Mouse (Mus musculus) CH12.LX (cell line): ENCODE results near the gene Lingo3. TPM values are rescaled to one million over a fixed set of nuclear protein-coding genes. Genes with fewer than 3 reads are reported as not detected.

ENCODE experiments used
- DNase-seq: peaks from one replicate; pipeline ENCODE4 v3.0.0-alpha.2; 2013; ENCODE audit errors: extremely low read depth
- H3K27ac ChIP-seq: 2 replicates; pipeline ENCODE4 v1.5.1; 2012; ENCODE audit warnings: low read depth, mild to moderate bottlenecking, control low read depth, moderate library complexity; ENCODE audit not compliant: insufficient read depth
- H3K27me3 ChIP-seq: replicated peaks from 2 replicates; pipeline ENCODE3; 2012; ENCODE audit warnings: inconsistent platforms
- H3K36me3 ChIP-seq, 2 experiments: replicated peaks in 1 of 2; 2 replicates each; pipeline versions ENCODE3 to v1.6.1; 2012; ENCODE audit warnings: inconsistent platforms in 1 of 2, low read length in 1 of 2, mild to moderate bottlenecking in 1 of 2, mixed read lengths in 1 of 2, moderate library complexity in 1 of 2; ENCODE audit not compliant: control insufficient read depth in 1 of 2, insufficient read depth in 1 of 2
- H3K4me1 ChIP-seq, 2 experiments: 2 replicates each; pipeline ENCODE4 v1.6.1; 2012; ENCODE audit warnings: inconsistent platforms in 1 of 2, moderate library complexity in 1 of 2; ENCODE audit not compliant: insufficient read depth in 2 of 2, control insufficient read depth in 1 of 2
- H3K4me2 ChIP-seq: 2 replicates; pipeline ENCODE4 v1.6.1; 2012; ENCODE audit warnings: low read depth, mild to moderate bottlenecking, control low read depth; ENCODE audit not compliant: poor library complexity, insufficient read depth, severe bottlenecking
- H3K4me3 ChIP-seq, 3 experiments: fragments of 150-350 bp in 1 of 3; sonication (generic) in 1 of 3; replicated peaks in 1 of 3; 2 replicates each; pipeline versions ENCODE3 to v1.5.1; 2011 to 2012; ENCODE audit warnings: low read depth in 2 of 3, low read length in 2 of 3, mild to moderate bottlenecking in 2 of 3, moderate library complexity in 2 of 3, control low read depth in 1 of 3, improper control_type of control experiment in 1 of 3, inconsistent platforms in 1 of 3, mixed read lengths in 1 of 3; ENCODE audit not compliant: poor library complexity in 1 of 3
- H3K79me2 ChIP-seq: replicated peaks from 2 replicates; pipeline ENCODE4 v1.6.1; 2012; ENCODE audit warnings: mild to moderate bottlenecking, moderate library complexity; ENCODE audit not compliant: control insufficient read depth, poor library complexity, insufficient read depth, severe bottlenecking; ENCODE audit errors: extremely low read depth
- H3K9ac ChIP-seq: 2 replicates; pipeline ENCODE4 v1.6.1; 2012; ENCODE audit warnings: low read depth, mild to moderate bottlenecking, control low read depth, moderate library complexity; ENCODE audit not compliant: insufficient read depth
- H3K9me3 ChIP-seq: replicated peaks from 2 replicates; pipeline ENCODE3; 2012; ENCODE audit warnings: low read length, inconsistent platforms, mixed read lengths
- BHLHE40 ChIP-seq: IDR thresholded peaks from 2 replicates; pipeline ENCODE4 v1.6.1; 2011; ENCODE audit warnings: mild to moderate bottlenecking, low read depth, low read length, improper control_type of control experiment
- CHD1 ChIP-seq: IDR thresholded peaks from 2 replicates; pipeline ENCODE4 v1.6.1; 2012; ENCODE audit warnings: low read depth, low read length, improper control_type of control experiment, inconsistent platforms
- CTCF ChIP-seq, 2 experiments: IDR thresholded peaks in 1 of 2; conservative IDR thresholded peaks in 1 of 2; 2 replicates each; pipeline ENCODE4 v1.5.1; 2011 to 2012; ENCODE audit warnings: low read depth in 2 of 2, low read length in 2 of 2, improper control_type of control experiment in 1 of 2, inconsistent platforms in 1 of 2, mild to moderate bottlenecking in 1 of 2, moderate library complexity in 1 of 2
- E2F4 ChIP-seq: IDR thresholded peaks from 2 replicates; pipeline ENCODE4 v1.6.1; 2011; ENCODE audit warnings: low read depth, low read length, improper control_type of control experiment; ENCODE audit not compliant: insufficient replicate concordance
- GABPA ChIP-seq: IDR thresholded peaks from 2 replicates; pipeline ENCODE4 v1.6.1; 2012; ENCODE audit warnings: low read depth, low read length, improper control_type of control experiment, inconsistent platforms; ENCODE audit not compliant: insufficient replicate concordance
- JUND ChIP-seq: conservative IDR thresholded peaks from 2 replicates; pipeline ENCODE4 v1.6.1; 2011; ENCODE audit warnings: low read depth, low read length, improper control_type of control experiment
- KAT2A ChIP-seq: IDR thresholded peaks from 2 replicates; pipeline ENCODE4 v1.6.1; 2012; ENCODE audit warnings: low read length, improper control_type of control experiment, inconsistent platforms; ENCODE audit not compliant: insufficient replicate concordance
- MAX ChIP-seq: IDR thresholded peaks from 2 replicates; pipeline ENCODE4 v1.6.1; 2011; ENCODE audit warnings: low read length, improper control_type of control experiment
- MAZ ChIP-seq: IDR thresholded peaks from 2 replicates; pipeline ENCODE4 v1.6.1; 2012; ENCODE audit warnings: low read depth, mild to moderate bottlenecking, inconsistent platforms, low read length, improper control_type of control experiment, moderate library complexity
- NRF1 ChIP-seq: IDR thresholded peaks from 2 replicates; pipeline ENCODE4 v1.6.1; 2014; ENCODE audit warnings: low read depth, mild to moderate bottlenecking, inconsistent platforms, low read length, improper control_type of control experiment, moderate library complexity
- PAX5 ChIP-seq: IDR thresholded peaks from 2 replicates; pipeline ENCODE4 v1.6.1; 2012; ENCODE audit warnings: low read length, inconsistent platforms, mixed read lengths
- SMC3 ChIP-seq: IDR thresholded peaks from 2 replicates; pipeline ENCODE4 v1.6.1; 2011; ENCODE audit warnings: low read depth, low read length, improper control_type of control experiment
- UBTF ChIP-seq: IDR thresholded peaks from 2 replicates; pipeline ENCODE4 v1.6.1; 2012; ENCODE audit warnings: low read depth, mild to moderate bottlenecking, inconsistent platforms, low read length, improper control_type of control experiment, moderate library complexity
- ZMIZ1 ChIP-seq: IDR thresholded peaks from 2 replicates; pipeline ENCODE4 v1.6.1; 2012; ENCODE audit warnings: low read depth, mild to moderate bottlenecking, inconsistent platforms, low read length, improper control_type of control experiment
- dilution Hi-C: fragments of 300-500 bp; cut with MboI; formaldehyde crosslinking; loops from 2 replicates; pipeline ENCODE4 v1.14.3; 2020; ENCODE audit warnings: low sequenced_read_pairs; ENCODE audit not compliant: extremely low pct_unique_long_range_greater_than_20kb, extremely low pct_ligation_motif_present
- in situ Hi-C: fragments of 300-500 bp; cut with MboI; formaldehyde crosslinking; loops from 3 replicates; pipeline ENCODE4 v1.14.3; 2019; ENCODE audit warnings: low sequenced_read_pairs, low pct_ligation_motif_present, low pct_unique_long_range_greater_than_20kb, mixed read lengths
- polyA plus RNA-seq: library from polyadenylated mRNA; unstranded; fragments of >175 nt; gene quantifications from 2 replicates; pipeline ENCODE4 v1.2.1, GENCODE M21; 2012; ENCODE audit warnings: low read depth; ENCODE audit not compliant: insufficient read length
- total RNA-seq, 2 experiments: library from RNA; depleted of rRNA; stranded (reverse); fragments of 300-350 nt in 1 of 2; fragments of >200 nt in 1 of 2; gene quantifications; 2 replicates each; pipeline ENCODE4 v1.2.3; 2012 to 2014

Gene Lingo3
- total RNA-seq (2012; rRNA removed) (0.08 and 0.21 TPM in 2 replicates), total RNA-seq (2014; rRNA removed) (not detected in 2 replicates), polyA plus RNA-seq (not detected in 2 replicates)

DNA sequence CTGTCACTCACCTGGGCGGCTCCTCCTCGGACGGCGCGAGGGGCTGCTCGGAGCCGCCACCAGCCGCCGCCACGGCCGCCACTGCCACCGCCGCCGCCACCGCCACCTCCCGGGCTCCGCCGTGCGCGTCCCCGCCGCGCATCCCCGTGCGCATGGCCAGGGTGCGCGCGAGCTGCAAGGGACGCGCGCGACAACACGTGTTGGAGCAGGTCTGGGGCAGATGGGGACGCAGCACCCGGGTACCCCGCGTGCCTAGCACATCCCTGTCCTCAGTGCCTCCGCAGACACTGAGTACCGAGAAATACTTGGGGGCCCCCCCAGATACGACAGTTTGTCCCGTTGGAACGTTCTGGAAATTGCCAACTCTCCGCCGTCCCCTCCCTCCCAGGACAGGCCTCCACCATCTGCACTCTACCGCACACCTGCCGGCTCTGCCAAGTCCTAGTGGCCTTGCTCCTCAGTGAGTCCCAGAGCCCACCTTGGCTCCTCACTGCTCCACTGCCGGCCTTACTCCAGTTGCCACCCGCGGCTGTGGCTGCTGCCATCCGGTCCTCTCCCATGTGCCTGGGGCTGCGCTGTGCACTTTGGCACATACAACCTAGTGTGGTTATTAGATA, at the start of gene Lingo3:
Lingo3 (minus strand) TSS at position 109 of the 617 bp plus-strand sequence.
- Histone ChIP-seq H3K9ac (no peak within 1 kb of the TSS), H3K4me3 (no peak within 1 kb of the TSS), H3K79me2 (no peaks in the 10 kb centered on the region), H3K27me3 (peaks cover 43% of the 10 kb centered on the region), H3K4me2 (no peak within 1 kb of the TSS), H3K36me3 (peaks cover 0 to under 1% of the 10 kb centered on the region in 2 experiments), H3K9me3 (no peaks in the 10 kb centered on the region), H3K27ac (no peak within 1 kb of the TSS), H3K4me1 (peaks cover 3 to 18% of the 10 kb centered on the region in 2 experiments)
- TF ChIP-seq GABPA (no peak), NRF1 (0 out of 2 replicates have a peak, but pooled peaks have one; percentile 20)
- in situ Hi-C loops, result no loop called here
- no peak for DNase-seq
- dilution Hi-C loops, result no loop called here

DNA sequence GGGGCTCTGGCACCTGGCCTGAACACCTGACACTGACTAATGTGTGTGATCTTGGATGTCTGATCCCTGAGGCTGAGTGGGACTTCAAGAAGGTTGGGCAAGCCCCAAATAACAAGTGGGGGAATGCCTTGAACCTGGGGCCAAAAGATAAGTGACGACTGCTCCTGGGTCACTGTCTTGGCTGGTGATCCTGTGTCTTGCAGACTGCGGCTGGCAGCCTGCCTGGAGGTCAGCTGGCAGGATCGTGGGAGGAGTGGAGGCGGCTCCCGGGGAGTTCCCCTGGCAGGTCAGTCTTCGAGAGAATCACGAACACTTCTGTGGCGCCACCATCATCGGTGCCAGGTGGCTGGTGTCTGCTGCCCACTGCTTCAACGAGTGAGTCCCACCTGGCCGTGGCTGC, 43.3 kb upstream of the Lingo3 start:
- Histone ChIP-seq H3K27ac (no peak overlapping the region), H3K79me2 (no peaks in the 10 kb centered on the region), H3K9me3 (peaks cover 5% of the 10 kb centered on the region), H3K4me1 (peaks cover 0 to 2% of the 10 kb centered on the region in 2 experiments; a peak in 1 of 4 replicates), H3K4me2 (no peak overlapping the region), H3K9ac (no peak overlapping the region), H3K4me3 (no peak overlapping the region), H3K36me3 (no peaks in the 10 kb centered on the region), H3K27me3 (peaks cover 45% of the 10 kb centered on the region)
- in situ Hi-C loops (loop anchor here (5.0 kb wide), 1 partner anchor 105 kb away; no protein-coding TSS in a partner anchor), dilution Hi-C loops (no loop called here)
- no peak for TF ChIP-seq UBTF
- TF ChIP-seq CHD1, result no peak
- no peak for TF ChIP-seq PAX5
- no peak for TF ChIP-seq ZMIZ1
- TF ChIP-seq BHLHE40, result no peak
- TF ChIP-seq SMC3, result no peak
- no peak for TF ChIP-seq MAZ
- TF ChIP-seq JUND, result no peak
- TF ChIP-seq NRF1, result no peak
- no peak for TF ChIP-seq E2F4
- TF ChIP-seq KAT2A, result no peak
- no peak for TF ChIP-seq CTCF (conservative IDR thresholded peaks at IDR 0.05 in 1 of 2, IDR thresholded peaks at IDR 0.05 in 1 of 2; ENCODE audit: low read depth in 2 of 2, low read length in 2 of 2)
- TF ChIP-seq MAX, result no peak
- no peak for DNase-seq
